Comparison of ENCODE assay signal across 8 mouse cellular contexts in the genomic region with DNA sequence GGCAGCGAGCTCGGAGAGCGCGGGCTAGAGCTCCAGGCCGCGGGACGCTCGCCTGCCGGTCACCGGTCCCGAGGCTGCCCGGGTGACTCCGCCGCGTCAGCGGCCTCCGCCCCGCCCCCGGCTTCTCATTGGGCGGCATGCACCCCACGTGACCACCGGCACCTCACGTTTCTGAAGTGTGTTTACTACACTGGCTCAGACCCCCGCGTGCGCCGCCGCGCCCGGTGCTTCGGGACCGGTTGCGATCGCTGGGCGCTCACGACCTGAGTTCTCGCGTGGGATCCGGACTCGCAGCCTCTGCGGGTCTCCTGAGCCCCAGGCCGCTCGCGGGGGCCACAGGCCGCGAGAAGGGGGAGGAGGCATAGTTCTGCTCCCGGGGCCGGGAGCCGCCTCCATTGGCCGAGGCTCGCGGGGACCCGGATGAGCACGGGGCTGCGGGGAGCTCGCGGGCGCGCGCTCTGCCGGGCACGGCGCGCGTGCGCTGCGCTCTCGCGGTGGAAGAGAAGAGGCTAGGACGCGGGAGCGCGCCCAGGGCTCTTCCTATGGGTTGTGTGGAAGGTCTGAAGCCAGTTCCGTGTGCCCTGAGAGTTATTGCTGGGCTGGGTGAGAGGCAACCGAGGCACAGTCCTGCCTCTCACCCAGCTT. TPM values are rescaled to one million over a fixed set of nuclear protein-coding genes. Genes with fewer than 3 reads are reported as not detected.
DNase-seq lines count a peak whose midpoint lies in the region; ATAC-seq and TF ChIP-seq lines count a peak whose summit lies in the region.

Gene Cry1, minus strand, starts transcription at position 101 of the 645 bp plus-strand sequence.

- TF ChIP-seq CTCF in brain, embryonic 14.5 days (IDR thresholded peaks at IDR 0.05; ENCODE audit: borderline replicate concordance, extremely low read depth, insufficient read depth, insufficient read length), result no peak
- TF ChIP-seq CTCF in midbrain, postnatal 0 days (IDR thresholded peaks at IDR 0.05), result no peak

- H3K4me1 ChIP-seq in heart, embryonic 11.5 days (ENCODE audit: control insufficient read depth, insufficient read depth, low read length), result peaks cover 7% of the 10 kb centered on the region
- peaks cover 17% of the 10 kb centered on the region for H3K4me1 ChIP-seq in kidney, embryonic 15.5 days
- peaks cover 12% of the 10 kb centered on the region for H3K4me1 ChIP-seq in limb, embryonic 15.5 days
- 0 out of 2 replicates have a peak, but pooled peaks cover 5% of the 10 kb centered on the region for H3K4me1 ChIP-seq in midbrain, postnatal 0 days (ENCODE audit: insufficient read depth, low read length)

- TF ChIP-seq POLR2A in brain, embryonic 14.5 days (IDR thresholded peaks at IDR 0.05; ENCODE audit: borderline replicate concordance, extremely low read depth, insufficient read depth, insufficient read length, poor library complexity, severe bottlenecking), result peak; percentile 86

- DNase-seq in B cell, adult 2 months, result peak; percentile 98 to 99
- peak; percentile 98 for DNase-seq in brain, embryonic 14.5 days (ENCODE audit: low read depth)
- DNase-seq in midbrain, postnatal 0 days (ENCODE audit: low spot score), result peak; percentile 98
- peak; percentile 84 to 93 for DNase-seq in spleen, postnatal 10 days (ENCODE audit: low spot score in 2 of 2)

- H3K9me3 ChIP-seq in heart, embryonic 11.5 days (replicated peaks; ENCODE audit: control insufficient read depth, low read length), result no peaks in the 10 kb centered on the region
- no peaks in the 10 kb centered on the region for H3K9me3 ChIP-seq in kidney, embryonic 15.5 days (replicated peaks)
- H3K9me3 ChIP-seq in limb, embryonic 15.5 days, result no peaks in the 10 kb centered on the region
- H3K9me3 ChIP-seq in midbrain, postnatal 0 days (ENCODE audit: low read length), result no peaks in the 10 kb centered on the region

- H3K4me3 ChIP-seq in heart, embryonic 11.5 days (ENCODE audit: low read depth, low read length), result peak within 1 kb of the TSS; percentile 79
- peak within 1 kb of the TSS; percentile 92 for H3K4me3 ChIP-seq in kidney, embryonic 15.5 days (replicated peaks)
- H3K4me3 ChIP-seq in limb, embryonic 15.5 days, result peak within 1 kb of the TSS; percentile 90
- peak within 1 kb of the TSS; percentile 80 for H3K4me3 ChIP-seq in midbrain, postnatal 0 days (ENCODE audit: low read depth, low read length)

- peak within 1 kb of the TSS; percentile 81 for H3K27ac ChIP-seq in heart, embryonic 11.5 days (ENCODE audit: low read depth, low read length)
- H3K27ac ChIP-seq in kidney, embryonic 15.5 days, result peak within 1 kb of the TSS; percentile 95
- H3K27ac ChIP-seq in limb, embryonic 15.5 days, result peak within 1 kb of the TSS; percentile 94
- H3K27ac ChIP-seq in midbrain, postnatal 0 days (ENCODE audit: low read depth, low read length), result peak within 1 kb of the TSS; percentile 91

- under 1% methylated on average over 75 of the region's 75 CpGs for WGBS in heart, embryonic 11.5 days (ENCODE audit: insufficient replicate concordance)
- WGBS in kidney, embryonic 15.5 days, result under 1% methylated on average over 68 of the region's 75 CpGs
- WGBS in limb, embryonic 15.5 days, result under 1% methylated on average over 75 of the region's 75 CpGs
- under 1% methylated on average over 67 of the region's 75 CpGs for WGBS in midbrain, postnatal 0 days

- peak within 1 kb of the TSS; percentile 91 for H3K9ac ChIP-seq in heart, embryonic 11.5 days (ENCODE audit: low read depth, low read length)
- H3K9ac ChIP-seq in kidney, embryonic 15.5 days, result peak within 1 kb of the TSS; percentile 79
- H3K9ac ChIP-seq in limb, embryonic 15.5 days, result peak within 1 kb of the TSS; percentile 68
- peak within 1 kb of the TSS; percentile 77 for H3K9ac ChIP-seq in midbrain, postnatal 0 days (replicated peaks; ENCODE audit: low read length, poor library complexity, severe bottlenecking)

- ATAC-seq in erythroblast, adult 5-6 weeks (replicated peaks; ENCODE audit: low FRiP score, poor library complexity, severe bottlenecking), result peak; percentile 73
- ATAC-seq in heart, embryonic 11.5 days (replicated peaks; ENCODE audit: insufficient number of reproducible peaks, low FRiP score, low TSS enrichment), result peak; percentile 97
- peak; percentile 97 for ATAC-seq in kidney, embryonic 15.5 days (replicated peaks; ENCODE audit: low FRiP score)
- peak; percentile 95 for ATAC-seq in limb, embryonic 15.5 days (ENCODE audit: insufficient number of reproducible peaks, low FRiP score, low TSS enrichment, low read depth)
- peak; percentile 95 for ATAC-seq in midbrain, postnatal 0 days (ENCODE audit: low FRiP score)

- no peaks in the 10 kb centered on the region for H3K36me3 ChIP-seq in heart, embryonic 11.5 days (ENCODE audit: control insufficient read depth, insufficient read depth, low read length)
- no peaks in the 10 kb centered on the region for H3K36me3 ChIP-seq in kidney, embryonic 15.5 days
- no peaks in the 10 kb centered on the region for H3K36me3 ChIP-seq in limb, embryonic 15.5 days
- no peaks in the 10 kb centered on the region for H3K36me3 ChIP-seq in midbrain, postnatal 0 days (ENCODE audit: insufficient read depth, low read length)

- no peaks in the 10 kb centered on the region for H3K27me3 ChIP-seq in heart, embryonic 11.5 days (ENCODE audit: control insufficient read depth, insufficient read depth, low read length)
- H3K27me3 ChIP-seq in kidney, embryonic 15.5 days, result no peaks in the 10 kb centered on the region
- H3K27me3 ChIP-seq in limb, embryonic 15.5 days, result no peaks in the 10 kb centered on the region
- H3K27me3 ChIP-seq in midbrain, postnatal 0 days (ENCODE audit: insufficient read depth, low read length), result no peaks in the 10 kb centered on the region

- peak within 1 kb of the TSS; percentile 86 for H3K4me2 ChIP-seq in heart, embryonic 11.5 days
- H3K4me2 ChIP-seq in kidney, embryonic 15.5 days, result peak within 1 kb of the TSS; percentile 98
- peak within 1 kb of the TSS; percentile 95 for H3K4me2 ChIP-seq in limb, embryonic 15.5 days
- H3K4me2 ChIP-seq in midbrain, postnatal 0 days (ENCODE audit: low read depth, low read length, poor library complexity, severe bottlenecking), result peak within 1 kb of the TSS; percentile 88

RNA-seq across cellular contexts. Expression of gene Cry1, which starts in this region (rescaled TPM):
- 18.8 and 19.7 TPM in 2 replicates for polyA plus RNA-seq in brain, embryonic 14.5 days (2012; rRNA removed)
- total RNA-seq in erythroblast, adult 5-6 weeks (2015; ENCODE audit: low replicate concordance), result 1.0 and 3.7 TPM in 2 replicates
- total RNA-seq in erythroblast, adult 5-6 weeks (2017; ENCODE audit: low replicate concordance), result 3.5 and 4.3 TPM in 2 replicates
- 14.7 and 19.6 TPM in 2 replicates for polyA plus RNA-seq in heart, embryonic 11.5 days (2014; fragmentation: Nextera tagmentation; extraction: Ambion mirVana)
- polyA plus RNA-seq in kidney, embryonic 15.5 days (2015; fragmentation: Nextera tagmentation; extraction: Ambion mirVana), result 31.0 and 32.9 TPM in 2 replicates
- polyA plus RNA-seq in limb, embryonic 15.5 days (2015; fragmentation: Nextera tagmentation; extraction: Ambion mirVana), result 35.3 and 37.0 TPM in 2 replicates
- 22.1 and 27.8 TPM in 2 replicates for total RNA-seq in midbrain, postnatal 0 days (2014; rRNA removed)
- polyA plus RNA-seq in midbrain, postnatal 0 days (2015; fragmentation: Nextera tagmentation; extraction: Ambion mirVana), result 30.9 and 34.8 TPM in 2 replicates

Comparison
In these comparisons a context has a peak if more than half of its experiments do, and no peak if none do; other contexts are left out.
1. Peak in every context shown above with its lines: DNase-seq, ATAC-seq, H3K4me3 ChIP-seq and H3K27ac ChIP-seq.